Mouse (Mus musculus) heart, adult 18-20 months (tissue): ENCODE results near the gene Dnajb6. TPM values are rescaled to one million over a fixed set of nuclear protein-coding genes. Genes with fewer than 3 reads are reported as not detected.

Experiments used
- DNase-seq, 2 experiments: peaks; one replicate each; pipeline ENCODE4 v3.0.0; 2021 to 2022; ENCODE audit warnings: mixed read lengths in 1 of 2
- total RNA-seq, 2 experiments: library from RNA; stranded (reverse); gene quantifications; 2 replicates each; pipeline ENCODE4 v1.2.3; 2021

Gene Dnajb6
- total RNA-seq, 2 experiments from 2014 or later: 72.3 to 75.7 TPM

DNA sequence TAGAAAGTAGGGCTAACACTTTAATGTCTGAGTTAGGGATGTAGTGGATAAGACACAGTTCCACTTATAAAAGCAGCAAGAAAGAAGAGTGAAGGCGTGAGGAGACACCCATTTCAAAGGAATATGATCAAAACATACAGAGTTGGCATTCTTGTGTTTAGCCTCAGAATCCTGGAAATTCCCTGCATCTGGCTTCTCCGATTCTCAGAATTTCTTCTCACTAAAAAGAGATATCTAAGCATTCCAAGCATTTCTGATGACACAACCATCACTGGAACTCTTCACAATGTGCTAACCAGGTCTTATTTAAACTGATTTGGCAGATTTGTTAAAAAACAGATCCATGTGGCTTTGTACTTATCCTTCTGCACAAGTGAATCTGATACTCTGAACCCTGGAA lies 112.6 kb downstream of the Dnajb6 start:
- no peak for DNase-seq

DNA sequence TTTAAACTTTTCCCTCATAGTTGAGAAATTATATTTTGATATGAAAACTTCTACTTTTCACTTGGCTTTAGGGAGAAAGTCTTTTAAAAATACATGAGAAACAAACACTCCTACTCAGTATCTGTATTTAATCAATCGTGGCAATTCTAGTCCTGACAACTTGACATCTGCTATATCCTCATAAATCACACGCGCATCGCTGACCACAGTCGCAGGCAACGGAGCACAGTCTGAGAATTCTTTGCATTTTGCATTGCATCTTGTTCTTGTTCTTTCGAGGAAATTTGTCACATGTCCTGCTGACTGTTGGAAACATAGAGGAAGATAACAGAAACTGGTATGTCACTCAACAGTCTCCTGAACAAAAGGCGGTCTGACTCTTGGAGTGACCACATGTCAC lies 116.9 kb downstream of the Dnajb6 start:
- DNase-seq: no peak

DNA sequence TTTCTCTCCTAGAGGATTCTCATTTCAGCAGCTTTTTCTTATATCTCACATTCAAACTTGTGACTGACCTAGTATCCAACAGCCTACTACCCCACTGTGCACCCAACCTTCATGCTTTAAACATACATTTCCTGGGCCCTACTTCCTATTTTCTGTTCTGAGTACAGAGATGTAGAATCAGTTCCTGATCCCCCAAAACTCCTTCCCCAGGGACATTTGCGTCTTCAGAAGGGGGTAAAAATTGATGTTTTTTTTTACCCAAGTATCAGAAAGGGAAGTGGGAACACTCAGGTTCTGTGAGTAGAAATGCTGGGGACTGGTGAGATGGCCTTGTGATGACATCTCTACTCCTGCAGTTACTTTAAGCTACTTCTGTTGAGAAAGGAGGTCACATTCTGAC lies 117.5 kb downstream of the Dnajb6 start:
- no peak for DNase-seq

DNA sequence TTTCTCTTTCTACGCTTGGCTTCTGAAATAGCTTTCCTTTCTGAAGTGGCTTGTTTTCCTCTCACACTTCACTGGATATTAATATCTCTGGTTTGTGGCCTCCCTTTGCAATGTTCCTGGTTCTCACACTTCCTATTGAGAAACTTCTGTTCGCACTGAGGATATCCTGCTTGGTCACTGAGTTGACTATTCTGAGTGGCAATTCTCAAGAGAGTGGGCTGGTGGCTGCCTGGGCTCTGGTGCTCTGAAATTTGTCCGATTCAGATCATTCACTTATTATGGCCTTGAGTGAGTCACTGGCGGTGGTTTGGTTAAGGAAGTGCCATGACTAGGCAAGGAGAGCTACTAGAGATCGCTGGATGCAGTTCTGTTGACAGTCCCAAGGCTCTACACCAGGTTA lies 118.9 kb downstream of the Dnajb6 start:
- peak in 1 of 2 experiments; percentile 53 for DNase-seq

GRCm38 (mm10) chr5:29854971-29855370 lies 119.5 kb downstream of the Dnajb6 start:
- DNase-seq: no peak

DNA sequence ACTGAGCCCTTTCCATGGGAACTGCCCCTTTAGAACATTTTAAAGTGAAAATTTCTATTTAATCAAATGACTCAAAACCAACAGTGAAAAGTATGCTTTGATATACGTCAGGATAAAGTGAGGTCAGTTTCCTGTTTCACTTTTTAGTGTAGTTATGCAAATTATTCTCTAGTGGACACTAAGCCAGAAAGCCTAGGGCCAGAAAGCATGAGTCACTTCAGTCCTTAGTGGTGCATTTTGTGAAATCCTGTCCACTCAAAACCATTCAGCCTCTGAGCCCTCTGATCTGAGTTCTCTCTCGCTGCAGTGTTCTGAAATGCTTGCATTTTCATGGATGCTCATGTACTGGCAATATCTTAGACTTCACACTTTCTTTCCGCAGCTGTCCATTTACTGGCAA lies 126.0 kb downstream of the Dnajb6 start:
- peak in 1 of 2 experiments; percentile 29 for DNase-seq

- no peak for DNase-seq
Measured at GRCm38 (mm10) chr5:29862388-29862787, 126.9 kb downstream of the Dnajb6 start.

- peak; percentile 81 to 82 for DNase-seq
Measured at GRCm38 (mm10) chr5:29864291-29864737, 128.8 kb downstream of the Dnajb6 start.

DNA sequence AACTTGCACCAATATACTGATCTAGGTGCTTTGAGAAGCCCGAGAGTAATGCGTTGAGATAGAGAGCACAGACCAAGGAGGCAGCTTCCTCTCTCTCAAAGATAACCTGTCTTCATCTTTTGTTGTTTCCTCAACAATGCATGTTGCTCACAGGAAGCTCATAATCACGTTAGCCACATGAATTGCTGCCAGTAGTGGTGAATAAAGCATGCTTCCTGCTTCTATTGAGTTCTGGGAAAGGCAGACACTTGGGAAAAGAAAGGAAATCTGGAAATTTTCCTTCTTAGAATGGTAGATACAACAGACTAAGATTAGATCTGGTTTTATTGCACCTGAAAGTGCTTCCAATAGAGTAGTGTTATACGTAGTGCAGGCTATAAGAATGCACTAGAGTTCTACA lies 129.5 kb downstream of the Dnajb6 start:
- peak in 1 of 2 experiments; percentile 25 for DNase-seq

Other genes starting within 250 kb of the Dnajb6 start
- gene Ube3c, start 166.4 kb upstream of the Dnajb6 start, total RNA-seq: 10 to 100 TPM; 41.0 to 43.9 TPM
- gene Gm5129, start 248 bp downstream of the Dnajb6 start, total RNA-seq: 1 to 10 TPM in 1 of 2 experiments, not detected in 1; 1.3 TPM